Mouse (Mus musculus): ENCODE data around the gene Tmem86a. TPM values are rescaled to one million over a fixed set of nuclear protein-coding genes. Genes with fewer than 3 reads are reported as not detected.

The Tmem86a gene
- polyA plus RNA-seq, 1 experiment from 2014 or later = 17.4 TPM

DNA sequence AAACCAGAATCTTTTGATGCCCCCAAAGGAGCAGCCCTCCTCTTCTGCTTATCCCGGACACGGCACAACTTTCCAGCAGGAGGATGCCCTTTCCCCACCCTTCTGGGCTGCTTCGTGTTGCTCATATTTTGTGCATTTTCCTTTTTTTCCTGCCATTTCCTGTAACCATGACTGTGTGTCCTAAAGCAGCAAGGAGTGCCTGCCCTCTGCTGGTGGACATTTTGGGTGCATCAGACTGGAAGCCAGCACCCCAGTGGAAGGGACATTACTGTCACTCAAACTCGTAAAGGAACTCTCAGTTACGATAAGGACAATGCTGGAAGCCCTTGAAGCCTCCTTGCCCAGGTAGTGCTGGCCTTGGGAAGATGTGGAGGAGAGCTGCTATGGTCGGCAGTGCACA is 30.9 kb downstream of the Tmem86a start:
- 35% methylated on average over 6 of the region's 6 CpGs for WGBS
- H3K4me1 ChIP-seq = no peaks in the 10 kb centered on the region
- H3K9ac ChIP-seq = 0 out of 2 replicates have a peak overlapping the region, but pooled peaks have one; percentile 27

DNA sequence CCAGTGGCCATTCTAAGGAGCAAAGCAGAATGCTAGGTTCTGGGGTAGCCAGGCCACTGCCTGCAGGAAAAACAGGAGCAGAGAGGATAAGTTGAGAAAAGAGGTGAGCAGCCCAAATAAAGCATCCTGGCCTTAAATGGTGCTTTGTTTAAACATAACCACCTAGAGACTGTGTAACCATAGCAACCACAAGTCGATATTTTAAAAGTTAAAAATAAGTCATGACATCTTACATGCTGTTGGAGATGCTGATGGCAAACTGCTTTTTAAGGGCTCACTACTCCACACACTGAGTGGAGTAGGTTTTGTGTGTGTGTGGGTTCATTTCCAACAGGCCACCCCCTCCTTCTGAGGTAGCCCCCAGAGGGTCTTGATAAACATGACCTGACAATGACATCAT is 34.7 kb downstream of the Tmem86a start:
- Histone ChIP-seq H3K4me3 (no peak overlapping the region), H3K4me2 (no peak overlapping the region), H3K9me3 (no peaks in the 10 kb centered on the region), H3K9ac (no peak overlapping the region), H3K4me1 (no peaks in the 10 kb centered on the region), H3K36me3 (no peaks in the 10 kb centered on the region), H3K27me3 (no peaks in the 10 kb centered on the region), H3K27ac (no peak overlapping the region)
- ATAC-seq (ENCODE audit: insufficient number of reproducible peaks, insufficient read depth, low FRiP score, low TSS enrichment, low read depth) = no peak
- WGBS = 75% methylated on average over 1 of the region's 1 CpGs

More for the DNA sequence above, 30.9 kb downstream of the Tmem86a start:
- no peak overlapping the region for H3K27ac ChIP-seq
- H3K9me3 ChIP-seq = no peaks in the 10 kb centered on the region
- H3K4me2 ChIP-seq = no peak overlapping the region
- H3K27me3 ChIP-seq = no peaks in the 10 kb centered on the region
- H3K4me3 ChIP-seq = no peak overlapping the region
- no peak for ATAC-seq (ENCODE audit: insufficient number of reproducible peaks, insufficient read depth, low FRiP score, low TSS enrichment, low read depth)
- H3K36me3 ChIP-seq = no peaks in the 10 kb centered on the region

DNA sequence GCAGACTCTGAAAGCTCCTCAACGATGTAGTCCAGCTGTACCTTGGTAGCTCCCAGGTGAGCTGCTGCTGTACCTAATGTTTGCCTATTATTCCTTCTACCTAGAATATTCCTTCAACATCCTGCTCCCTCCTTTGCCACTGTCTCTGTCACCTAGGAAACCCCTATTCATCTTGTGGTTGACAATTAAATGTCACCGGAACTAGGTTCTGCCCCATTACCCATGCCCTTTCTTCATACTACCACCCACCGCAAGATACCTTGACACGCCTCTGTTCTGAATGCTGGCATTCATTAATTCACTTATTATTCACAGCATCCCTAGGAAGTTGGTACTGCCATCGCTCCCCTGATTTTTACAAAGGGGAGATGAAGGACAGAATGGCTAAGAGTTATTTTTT is 43.5 kb downstream of the Tmem86a start:
- WGBS = 85% methylated on average over 5 of the region's 5 CpGs
- H3K4me3 ChIP-seq = no peak overlapping the region
- no peak overlapping the region for H3K9ac ChIP-seq
- H3K27ac ChIP-seq = no peak overlapping the region
- H3K4me1 ChIP-seq = no peaks in the 10 kb centered on the region
- no peaks in the 10 kb centered on the region for H3K27me3 ChIP-seq
- H3K4me2 ChIP-seq = no peak overlapping the region
- no peak for ATAC-seq (ENCODE audit: insufficient number of reproducible peaks, insufficient read depth, low FRiP score, low TSS enrichment, low read depth)
- H3K9me3 ChIP-seq = no peaks in the 10 kb centered on the region
- no peaks in the 10 kb centered on the region for H3K36me3 ChIP-seq

GRCm38 (mm10) chr7:47094969-47095368 is 44.6 kb downstream of the Tmem86a start:
- Histone ChIP-seq H3K9me3 (no peaks in the 10 kb centered on the region), H3K4me3 (no peak overlapping the region), H3K9ac (no peak overlapping the region), H3K36me3 (no peaks in the 10 kb centered on the region), H3K27me3 (no peaks in the 10 kb centered on the region), H3K4me2 (no peak overlapping the region), H3K4me1 (no peaks in the 10 kb centered on the region), H3K27ac (no peak overlapping the region)
- 70% methylated on average over 2 of the region's 2 CpGs for WGBS
- ATAC-seq (ENCODE audit: insufficient number of reproducible peaks, insufficient read depth, low FRiP score, low TSS enrichment, low read depth) = no peak

- H3K27ac ChIP-seq = no peak overlapping the region
- H3K36me3 ChIP-seq = no peaks in the 10 kb centered on the region
- 43% methylated on average over 7 of the region's 7 CpGs for WGBS
- no peak overlapping the region for H3K4me2 ChIP-seq
- H3K9me3 ChIP-seq = no peaks in the 10 kb centered on the region
- H3K9ac ChIP-seq = no peak overlapping the region
- H3K4me3 ChIP-seq = no peak overlapping the region
- no peak for ATAC-seq (ENCODE audit: insufficient number of reproducible peaks, insufficient read depth, low FRiP score, low TSS enrichment, low read depth)
- no peaks in the 10 kb centered on the region for H3K27me3 ChIP-seq
- H3K4me1 ChIP-seq = no peaks in the 10 kb centered on the region
These were observed 47.6 kb downstream of the Tmem86a start for GRCm38 (mm10) chr7:47098044-47098443.

DNA sequence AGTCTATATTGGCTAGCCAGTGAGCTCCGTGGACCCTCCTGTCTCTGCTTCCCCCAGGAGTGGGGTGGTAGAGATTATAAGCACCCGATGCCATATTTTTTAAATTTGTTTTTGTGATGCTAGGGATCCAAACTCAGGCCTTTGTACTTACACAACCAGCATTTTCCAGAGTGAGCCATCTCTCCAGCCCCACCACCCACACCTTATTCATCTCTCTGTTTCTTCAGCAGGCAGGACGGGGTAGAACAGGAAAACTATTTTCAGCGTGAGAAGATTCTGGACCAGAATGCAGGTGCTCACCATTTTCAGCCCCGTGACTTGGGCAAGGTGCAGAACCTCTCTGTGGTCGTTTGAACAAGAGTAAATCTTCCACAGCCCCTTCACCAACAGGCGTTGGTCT is 48.9 kb downstream of the Tmem86a start:
- H3K36me3 ChIP-seq = no peaks in the 10 kb centered on the region
- no peak for ATAC-seq (ENCODE audit: insufficient number of reproducible peaks, insufficient read depth, low FRiP score, low TSS enrichment, low read depth)
- H3K4me3 ChIP-seq = no peak overlapping the region
- no peaks in the 10 kb centered on the region for H3K4me1 ChIP-seq
- H3K9me3 ChIP-seq = no peaks in the 10 kb centered on the region
- no peak overlapping the region for H3K27ac ChIP-seq
- H3K9ac ChIP-seq = no peak overlapping the region
- no peak overlapping the region for H3K4me2 ChIP-seq
- 82% methylated on average over 7 of the region's 7 CpGs for WGBS
- H3K27me3 ChIP-seq = no peaks in the 10 kb centered on the region

GRCm38 (mm10) chr7:47100615-47101014 is 50.2 kb downstream of the Tmem86a start:
- H3K4me3 ChIP-seq = no peak overlapping the region
- no peaks in the 10 kb centered on the region for H3K27me3 ChIP-seq
- no peaks in the 10 kb centered on the region for H3K4me1 ChIP-seq
- no peaks in the 10 kb centered on the region for H3K36me3 ChIP-seq
- H3K9me3 ChIP-seq = no peaks in the 10 kb centered on the region
- H3K27ac ChIP-seq = no peak overlapping the region
- whole genome bisulfite sequencing = 64% methylated on average over 6 of the region's 6 CpGs
- ATAC-seq (ENCODE audit: insufficient number of reproducible peaks, insufficient read depth, low FRiP score, low TSS enrichment, low read depth) = no peak
- H3K9ac ChIP-seq = no peak overlapping the region
- H3K4me2 ChIP-seq = no peak overlapping the region

GRCm38 (mm10) chr7:47102970-47103369 is 52.6 kb downstream of the Tmem86a start:
- H3K27me3 ChIP-seq = no peaks in the 10 kb centered on the region
- 79% methylated on average over 2 of the region's 2 CpGs for WGBS

DNA sequence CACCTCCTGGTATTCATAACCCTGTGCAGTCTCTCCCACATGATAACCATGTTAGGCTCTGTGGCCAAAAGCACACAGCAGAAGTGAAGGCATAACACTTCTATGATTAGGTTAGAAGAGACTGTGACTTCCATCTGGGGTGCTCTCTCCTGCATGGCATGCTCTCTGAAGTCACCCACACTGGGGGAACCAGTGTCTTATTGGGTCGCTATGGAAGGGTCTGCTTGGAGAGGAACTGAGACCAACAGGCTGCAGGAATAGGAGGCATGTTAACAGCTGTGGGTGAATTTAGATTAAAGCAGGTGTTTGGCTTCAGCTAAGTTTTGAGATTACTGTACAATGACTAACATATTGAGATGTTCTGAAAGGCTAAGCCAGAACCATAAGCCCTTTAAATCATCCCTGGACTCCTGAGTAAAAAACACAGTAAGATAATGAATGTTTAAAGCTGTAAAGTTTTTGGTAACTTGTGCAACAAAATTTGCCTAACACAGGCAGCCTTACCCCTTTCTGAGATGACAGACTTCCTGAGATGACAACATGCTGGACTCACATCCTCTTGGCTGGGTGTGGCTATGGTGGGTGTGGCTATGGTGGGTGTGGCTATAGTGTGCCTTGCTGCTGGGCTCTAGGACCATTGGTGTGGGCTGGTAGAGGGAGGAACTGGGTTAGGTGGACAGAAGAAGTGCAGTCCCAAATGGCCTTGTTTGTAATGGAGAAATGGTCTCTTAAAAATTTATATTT is 53.4 kb downstream of the Tmem86a start:
- no peaks in the 10 kb centered on the region for H3K27me3 ChIP-seq
- no peak overlapping the region for H3K9ac ChIP-seq
- H3K9me3 ChIP-seq = no peaks in the 10 kb centered on the region
- H3K36me3 ChIP-seq = no peaks in the 10 kb centered on the region
- H3K4me1 ChIP-seq = no peaks in the 10 kb centered on the region
- H3K4me3 ChIP-seq = no peak overlapping the region
- ATAC-seq (ENCODE audit: insufficient number of reproducible peaks, insufficient read depth, low FRiP score, low TSS enrichment, low read depth) = no peak
- 66% methylated on average over 1 of the region's 1 CpGs for WGBS
- H3K4me2 ChIP-seq = no peak overlapping the region
- no peak overlapping the region for H3K27ac ChIP-seq

More at GRCm38 (mm10) chr7:47102970-47103369, 52.6 kb downstream of the Tmem86a start:
- H3K9ac ChIP-seq = no peak overlapping the region
- ATAC-seq (ENCODE audit: insufficient number of reproducible peaks, insufficient read depth, low FRiP score, low TSS enrichment, low read depth) = no peak
- no peaks in the 10 kb centered on the region for H3K9me3 ChIP-seq
- H3K4me3 ChIP-seq = no peak overlapping the region
- no peak overlapping the region for H3K27ac ChIP-seq
- no peaks in the 10 kb centered on the region for H3K36me3 ChIP-seq
- H3K4me1 ChIP-seq = no peaks in the 10 kb centered on the region
- no peak overlapping the region for H3K4me2 ChIP-seq

Small RNAs within 50 kb of the gene (microRNA-seq; reads per million reads assigned to microRNA genes)
- gene Mir7056 = not detected

Other genes starting within 250 kb of the Tmem86a start
- gene Ldha, start 209.1 kb upstream of the Tmem86a start, polyA plus RNA-seq (2015; fragmentation: Nextera tagmentation; extraction: Ambion mirVana) = 1,326 and 1,347 TPM in 2 replicates
- gene Ldhc, start 189.4 kb upstream of the Tmem86a start, polyA plus RNA-seq (2015; fragmentation: Nextera tagmentation; extraction: Ambion mirVana) = not detected in 2 replicates
- gene Tsg101, start 130.6 kb upstream of the Tmem86a start, polyA plus RNA-seq (2015; fragmentation: Nextera tagmentation; extraction: Ambion mirVana) = 198 TPM in 2 replicates
- gene Uevld, start 92.1 kb upstream of the Tmem86a start, polyA plus RNA-seq (2015; fragmentation: Nextera tagmentation; extraction: Ambion mirVana) = 10.3 and 11.2 TPM in 2 replicates
- not detected in 2 replicates for gene Gm9999, start 67.0 kb upstream of the Tmem86a start, polyA plus RNA-seq (2015; fragmentation: Nextera tagmentation; extraction: Ambion mirVana)
- gene Spty2d1, start 42.2 kb upstream of the Tmem86a start, polyA plus RNA-seq (2015; fragmentation: Nextera tagmentation; extraction: Ambion mirVana) = 18.8 and 20.0 TPM in 2 replicates
- 0.61 and 1.5 TPM in 2 replicates for gene Ptpn5, start 83.1 kb downstream of the Tmem86a start, polyA plus RNA-seq (2015; fragmentation: Nextera tagmentation; extraction: Ambion mirVana)
- gene Mrgpra6, start 154.3 kb downstream of the Tmem86a start, polyA plus RNA-seq (2015; fragmentation: Nextera tagmentation; extraction: Ambion mirVana) = not detected in 2 replicates
- gene Mrgpra9, start 202.2 kb downstream of the Tmem86a start, polyA plus RNA-seq (2015; fragmentation: Nextera tagmentation; extraction: Ambion mirVana) = 0.20 TPM in 1 of 2 replicates, not detected in the other